Mouse (Mus musculus) heart, postnatal 0 days (tissue): ENCODE data around the gene Map3k5. TPM values are rescaled to one million over a fixed set of nuclear protein-coding genes. Genes with fewer than 3 reads are reported as not detected.

Experiments
- ATAC-seq: fragments of 200-750 bp; cut with Nextera tagmentation; 2 replicates; pipeline ENCODE4 v1.8.0; 2017; ENCODE audit warnings: low read depth, moderate number of reproducible peaks, moderate library complexity; ENCODE audit not compliant: insufficient read depth
- DNase-seq: peaks from one replicate; pipeline ENCODE4 v3.0.0-alpha.2; 2016; ENCODE audit warnings: low spot score
- H3K27ac ChIP-seq: fragments of 300-500 bp; sonication (generic); 2 replicates; pipeline ENCODE4 v1.5.1; 2014; ENCODE audit warnings: low read depth, mild to moderate bottlenecking
- H3K27me3 ChIP-seq: fragments of 300-500 bp; sonication (generic); 2 replicates; pipeline ENCODE4 v1.6.1; 2014; ENCODE audit warnings: low read length, mixed read lengths; ENCODE audit not compliant: control insufficient read depth, insufficient read depth
- H3K36me3 ChIP-seq: fragments of 300-500 bp; sonication (generic); replicated peaks from 2 replicates; pipeline ENCODE4 v1.6.1; 2014; ENCODE audit warnings: low read length, mixed read lengths; ENCODE audit not compliant: control insufficient read depth, insufficient read depth
- H3K4me1 ChIP-seq: fragments of 300-500 bp; sonication (generic); 2 replicates; pipeline ENCODE4 v1.6.1; 2014; ENCODE audit warnings: antibody characterized with exemption; ENCODE audit not compliant: control insufficient read depth, insufficient read depth
- H3K4me2 ChIP-seq: fragments of 300-500 bp; sonication (generic); 2 replicates; pipeline ENCODE4 v1.6.1; 2014; ENCODE audit warnings: low read depth, mild to moderate bottlenecking, low read length, moderate library complexity
- H3K4me3 ChIP-seq: fragments of 300-500 bp; sonication (generic); 2 replicates; pipeline ENCODE4 v1.5.1; 2014; ENCODE audit warnings: low read depth, low read length
- H3K9ac ChIP-seq: fragments of 300-500 bp; sonication (generic); replicated peaks from 2 replicates; pipeline ENCODE4 v1.6.1; 2014; ENCODE audit warnings: low read depth, low read length, mixed read lengths
- H3K9me3 ChIP-seq: fragments of 300-500 bp; sonication (generic); replicated peaks from 2 replicates; pipeline ENCODE4 v1.6.1; 2016; ENCODE audit warnings: low read length; ENCODE audit not compliant: control insufficient read depth
- CTCF ChIP-seq: IDR thresholded peaks from 2 replicates; pipeline ENCODE4 v1.5.1; 2016; ENCODE audit warnings: antibody characterized with exemption, control low read depth, low read depth
- EP300 ChIP-seq: IDR thresholded peaks from 2 replicates; pipeline ENCODE4 v1.6.1; 2016; ENCODE audit warnings: antibody characterized with exemption, low read depth
- WGBS: fragments of 180-500 bp; shearing (Covaris S2); extraction: QIAGEN DNeasy Blood & Tissue Kit; methylation state at CpG from one replicate; pipeline ENCODE4 v1.1.7; 2014; 5-methylcytosine and 5-hydroxymethylcytosine counted together
- polyA plus RNA-seq: library from polyadenylated mRNA; unstranded; fragments of >200 nt; fragmentation: Nextera tagmentation; extraction: Ambion mirVana; gene quantifications from 2 replicates; pipeline ENCODE4 v1.2.1, GENCODE M21; 2015
- total RNA-seq: library from RNA; depleted of rRNA; stranded (reverse); fragments of >200 nt; gene quantifications from 2 replicates; pipeline ENCODE4 v1.2.3, GENCODE M21; 2014; ENCODE audit warnings: low replicate concordance

Gene Map3k5
- total and polyA plus RNA-seq, 2 experiments from 2014 or later, result 2.5 to 10.8 TPM

DNA sequence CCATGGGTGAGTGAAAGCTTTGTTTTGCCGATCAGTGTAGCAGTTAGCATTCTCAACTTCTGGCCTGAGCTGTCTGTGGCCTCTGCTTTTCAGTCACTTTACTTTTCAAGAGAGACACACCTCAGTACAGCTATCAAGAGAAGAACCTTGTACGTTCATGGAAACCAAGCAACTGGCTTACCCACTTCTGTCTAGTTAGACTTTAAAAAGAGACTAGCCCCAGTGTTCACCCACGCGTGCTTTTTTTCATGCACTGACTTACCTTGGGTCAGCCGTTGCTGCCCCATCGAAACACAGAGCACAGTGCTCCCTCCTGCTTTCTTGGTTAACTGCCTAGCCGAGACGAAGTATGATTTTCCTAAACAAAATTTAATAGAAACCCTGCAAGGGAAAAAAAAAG, 6.4 kb downstream of the Map3k5 start:
- Histone ChIP-seq H3K27ac (peak overlapping the region; percentile 40), H3K36me3 (no peaks in the 10 kb centered on the region), H3K4me3 (no peak overlapping the region), H3K4me1 (peaks cover 45% of the 10 kb centered on the region), H3K9ac (no peak overlapping the region), H3K9me3 (no peaks in the 10 kb centered on the region), H3K4me2 (no peak overlapping the region), H3K27me3 (no peaks in the 10 kb centered on the region)
- ATAC-seq (no peak), DNase-seq (no peak)
- 71% methylated on average over 8 of the region's 8 CpGs for WGBS
- TF ChIP-seq CTCF, result no peak
- TF ChIP-seq EP300, result no peak

DNA sequence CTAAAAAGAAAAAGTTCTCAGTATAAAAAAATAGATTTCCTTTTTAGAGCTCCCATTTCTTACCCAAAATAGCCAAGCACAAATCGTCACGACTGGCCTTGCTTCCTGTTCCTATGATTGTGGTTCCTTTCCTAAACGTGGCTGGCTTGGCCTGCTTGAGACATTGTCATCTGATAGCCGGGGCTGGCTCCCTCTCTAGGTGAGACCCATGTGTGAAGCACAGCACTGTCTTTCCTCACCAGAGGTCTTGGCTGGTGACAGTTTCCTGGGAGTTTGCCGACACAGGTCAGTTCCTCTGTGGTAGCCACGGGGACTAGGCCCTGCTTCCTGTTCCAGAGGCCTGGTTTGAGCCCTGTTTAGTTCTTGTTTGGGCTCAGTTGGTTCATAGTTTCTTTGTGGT, 6.8 kb downstream of the Map3k5 start:
- no peak for TF ChIP-seq CTCF
- TF ChIP-seq EP300, result no peak
- H3K4me3 ChIP-seq, result no peak overlapping the region
- H3K9ac ChIP-seq, result no peak overlapping the region
- WGBS, result 8% methylated on average over 6 of the region's 6 CpGs
- no peak overlapping the region for H3K4me2 ChIP-seq
- no peaks in the 10 kb centered on the region for H3K9me3 ChIP-seq
- peak overlapping the region; percentile 40 for H3K27ac ChIP-seq
- H3K36me3 ChIP-seq, result no peaks in the 10 kb centered on the region
- ATAC-seq, result peak; percentile 78
- DNase-seq, result peak; percentile 55
- H3K27me3 ChIP-seq, result no peaks in the 10 kb centered on the region
- peaks cover 48% of the 10 kb centered on the region for H3K4me1 ChIP-seq

DNA sequence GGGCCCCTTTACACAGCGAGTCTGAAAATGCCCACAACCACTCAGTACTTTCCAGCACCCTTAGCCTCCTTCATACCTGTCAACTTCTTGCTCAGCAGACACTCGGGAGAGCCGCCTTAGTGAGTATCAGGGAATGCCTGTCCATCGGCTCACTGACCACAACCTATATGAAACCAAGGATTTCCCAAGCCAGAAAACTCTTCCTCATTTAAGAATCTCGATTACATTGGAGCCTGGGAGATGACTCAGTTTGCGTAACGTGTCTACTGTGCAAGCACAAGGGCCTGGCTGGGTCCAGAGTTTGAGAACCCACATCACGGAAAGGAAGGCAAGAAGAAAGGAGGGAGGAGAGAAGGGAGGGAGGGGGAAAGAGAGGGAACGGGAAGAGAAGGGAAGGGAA, 7.6 kb downstream of the Map3k5 start:
- Histone ChIP-seq H3K27me3 (no peaks in the 10 kb centered on the region), H3K27ac (no peak overlapping the region), H3K36me3 (no peaks in the 10 kb centered on the region), H3K4me1 (peaks cover 50% of the 10 kb centered on the region), H3K4me3 (no peak overlapping the region), H3K9ac (no peak overlapping the region), H3K9me3 (no peaks in the 10 kb centered on the region), H3K4me2 (no peak overlapping the region)
- DNase-seq (no peak), ATAC-seq (no peak)
- TF ChIP-seq EP300, result no peak
- no peak for TF ChIP-seq CTCF
- WGBS, result 81% methylated on average over 9 of the region's 9 CpGs

DNA sequence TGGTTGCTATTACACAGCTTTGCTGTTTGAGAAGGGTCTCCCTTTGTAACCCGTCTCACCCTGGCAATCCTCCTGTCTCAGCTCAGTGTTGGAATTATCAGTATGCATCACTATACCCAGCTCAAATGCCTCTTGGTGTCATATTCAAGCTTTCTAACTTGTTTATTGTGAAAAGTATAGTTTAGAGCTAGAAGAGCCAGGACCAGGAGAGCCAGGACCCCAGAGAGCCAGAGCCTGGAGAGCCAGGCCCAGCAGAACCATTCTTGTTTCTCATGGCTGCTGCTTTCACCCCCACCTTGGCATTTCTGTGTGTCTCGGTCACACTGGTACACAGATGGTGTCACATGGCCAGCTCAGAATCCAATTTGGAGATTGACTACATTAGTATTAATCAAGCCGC, 8.3 kb downstream of the Map3k5 start:
- whole genome bisulfite sequencing, result 97% methylated on average over 3 of the region's 3 CpGs
- TF ChIP-seq EP300 (no peak), CTCF (no peak)
- ATAC-seq, result no peak

DNA sequence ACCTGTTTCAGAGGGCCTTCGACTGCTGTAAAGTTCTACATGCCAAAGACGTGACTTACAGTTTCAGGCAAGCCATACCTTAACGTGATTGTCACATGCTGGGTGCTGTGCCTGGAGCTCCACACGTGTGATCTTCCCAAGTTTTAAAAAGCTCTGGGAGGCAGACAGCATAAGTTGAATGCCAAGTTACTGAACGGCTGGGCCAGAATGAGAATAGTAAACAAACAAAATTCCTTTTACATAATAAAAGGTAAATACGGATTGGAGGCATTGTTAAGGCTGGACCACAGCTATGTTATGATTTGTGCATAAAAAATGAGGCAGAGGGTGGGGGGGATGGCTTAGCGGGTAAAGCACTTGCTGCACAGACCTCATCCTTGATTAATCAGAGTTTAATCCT, 11.4 kb downstream of the Map3k5 start:
- Histone ChIP-seq H3K9ac (no peak overlapping the region), H3K4me2 (no peak overlapping the region), H3K27me3 (no peaks in the 10 kb centered on the region), H3K27ac (no peak overlapping the region; the same call in 1 of the 2 replicates), H3K9me3 (no peaks in the 10 kb centered on the region), H3K36me3 (no peaks in the 10 kb centered on the region), H3K4me3 (no peak overlapping the region), H3K4me1 (peaks cover 17% of the 10 kb centered on the region; the same call in 1 of the 2 replicates)
- TF ChIP-seq EP300 (no peak), CTCF (no peak)
- ATAC-seq (no peak), DNase-seq (no peak)
- 69% methylated on average over 7 of the region's 7 CpGs for WGBS

More for the DNA sequence above, 8.3 kb downstream of the Map3k5 start:
- Histone ChIP-seq H3K4me3 (no peak overlapping the region), H3K36me3 (no peaks in the 10 kb centered on the region), H3K4me2 (no peak overlapping the region), H3K9me3 (no peaks in the 10 kb centered on the region), H3K27ac (no peak overlapping the region), H3K4me1 (peaks cover 47% of the 10 kb centered on the region), H3K9ac (no peak overlapping the region), H3K27me3 (no peaks in the 10 kb centered on the region)
- DNase-seq, result no peak

DNA sequence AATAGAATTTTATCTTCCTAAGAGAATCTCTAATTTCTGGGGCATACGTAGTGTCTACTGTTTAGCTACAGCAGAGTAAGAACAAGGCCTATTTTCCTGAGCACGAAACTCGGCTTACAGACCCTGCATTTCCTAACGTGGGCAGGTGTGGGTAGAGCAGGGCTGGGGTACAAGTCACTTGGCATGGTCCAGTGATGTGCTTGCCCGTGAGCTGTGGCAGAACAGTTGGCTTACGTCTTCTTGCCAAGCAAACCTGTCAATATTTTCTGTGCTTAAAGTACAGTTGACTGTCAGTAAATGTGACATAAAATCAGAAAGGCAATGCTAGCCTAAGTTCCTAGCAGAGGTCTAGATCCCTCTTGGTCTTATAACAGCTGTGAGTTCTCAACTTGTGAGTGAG, 12.4 kb downstream of the Map3k5 start:
- ATAC-seq (no peak), DNase-seq (no peak)
- no peaks in the 10 kb centered on the region for H3K27me3 ChIP-seq
- peaks cover 10% of the 10 kb centered on the region; the same call in 1 of the 2 replicates for H3K4me1 ChIP-seq
- H3K27ac ChIP-seq, result no peak overlapping the region
- H3K9ac ChIP-seq, result no peak overlapping the region
- TF ChIP-seq CTCF (no peak), EP300 (no peak)
- no peak overlapping the region for H3K4me3 ChIP-seq
- no peaks in the 10 kb centered on the region for H3K36me3 ChIP-seq
- WGBS, result 86% methylated on average over 6 of the region's 6 CpGs
- no peak overlapping the region for H3K4me2 ChIP-seq
- no peaks in the 10 kb centered on the region for H3K9me3 ChIP-seq
